Mouse (Mus musculus) liver, adult 2 months (tissue): Measurements from ENCODE around the gene Wdfy4. TPM values are rescaled to one million over a fixed set of nuclear protein-coding genes. Genes with fewer than 3 reads are reported as not detected.

Experiments used
- DNase-seq: peaks from one replicate; pipeline ENCODE4 v3.0.0-alpha.2; 2011; ENCODE audit warnings: low read depth, low spot score; ENCODE audit errors: extremely low read depth
- H3K27ac ChIP-seq: fragments of 200-500 bp; replicated peaks from 2 replicates; pipeline ENCODE4 v1.5.1; 2012; ENCODE audit warnings: low read depth, mild to moderate bottlenecking, control low read depth, inconsistent platforms, low read length; ENCODE audit not compliant: insufficient read depth
- H3K27me3 ChIP-seq: fragments of 200-500 bp; 2 replicates; pipeline ENCODE4 v1.6.1; 2012; ENCODE audit warnings: mild to moderate bottlenecking, moderate library complexity, low read length, inconsistent platforms; ENCODE audit not compliant: control insufficient read depth, insufficient read depth
- H3K36me3 ChIP-seq: fragments of 200-500 bp; 2 replicates; pipeline ENCODE4 v1.6.1; 2012; ENCODE audit warnings: low read length, inconsistent platforms; ENCODE audit not compliant: control insufficient read depth, insufficient read depth
- H3K4me1 ChIP-seq: fragments of 200-500 bp; 2 replicates; pipeline ENCODE4 v1.6.1; 2011; ENCODE audit warnings: low read length; ENCODE audit not compliant: control insufficient read depth, insufficient read depth
- H3K4me3 ChIP-seq: fragments of 200-500 bp; 2 replicates; pipeline ENCODE4 v1.5.1; 2011; ENCODE audit warnings: low read depth, mild to moderate bottlenecking, control low read depth, low read length, moderate library complexity; ENCODE audit not compliant: insufficient read depth
- H3K79me2 ChIP-seq: fragments of 200-500 bp; 2 replicates; pipeline ENCODE4 v1.6.1; 2012; ENCODE audit warnings: inconsistent platforms, mild to moderate bottlenecking, low read length, moderate library complexity; ENCODE audit not compliant: control insufficient read depth, insufficient read depth
- H3K9ac ChIP-seq: fragments of 200-500 bp; 2 replicates; pipeline ENCODE4 v1.6.1; 2012; ENCODE audit warnings: low read depth, mild to moderate bottlenecking, control low read depth, inconsistent platforms, low read length
- CTCF ChIP-seq: fragments of 200-500 bp; IDR thresholded peaks from 2 replicates; pipeline ENCODE4 v1.5.1; 2011; ENCODE audit warnings: low read depth, low read length, control low read depth
- POLR2A ChIP-seq: fragments of 200-500 bp; IDR thresholded peaks from 2 replicates; pipeline ENCODE4 v1.6.1; 2011; ENCODE audit warnings: low read length, control low read depth; ENCODE audit not compliant: insufficient read depth; ENCODE audit errors: extremely low read depth
- WGBS: fragments of 180-500 bp; shearing (Covaris S2); methylation state at CpG from one replicate; pipeline ENCODE4 v1.1.7; 2018; 5-methylcytosine and 5-hydroxymethylcytosine counted together
- polyA plus RNA-seq: library from polyadenylated mRNA; depleted of rRNA; stranded (reverse); fragments of >200 nt; gene quantifications from 2 replicates; pipeline ENCODE4 v1.2.3, GENCODE M21; 2012
- total RNA-seq: library from RNA; depleted of rRNA; stranded (reverse); fragments of >200 nt; gene quantifications from 2 replicates; pipeline ENCODE4 v1.2.3, GENCODE M21; 2014

Wdfy4 gene
- total and polyA plus RNA-seq, 2 experiments: 2.1 to 3.0 TPM

GRCm38 (mm10) chr14:33131044-33131758, 54.1 kb downstream of the Wdfy4 start:
- no peak overlapping the region for H3K27ac ChIP-seq
- H3K4me3 ChIP-seq: no peak overlapping the region
- H3K4me1 ChIP-seq: no peaks in the 10 kb centered on the region
- TF ChIP-seq POLR2A (no peak), CTCF (no peak)
- no peaks in the 10 kb centered on the region for H3K36me3 ChIP-seq
- H3K27me3 ChIP-seq: no peaks in the 10 kb centered on the region
- no peak overlapping the region for H3K9ac ChIP-seq
- no peaks in the 10 kb centered on the region for H3K79me2 ChIP-seq
- DNase-seq: no peak
- WGBS: 76% methylated on average over 7 of the region's 7 CpGs

GRCm38 (mm10) chr14:33116590-33116989, 68.7 kb downstream of the Wdfy4 start:
- 84% methylated on average over 1 of the region's 1 CpGs for WGBS
- H3K27ac ChIP-seq: no peak overlapping the region
- no peaks in the 10 kb centered on the region for H3K27me3 ChIP-seq
- no peak overlapping the region for H3K9ac ChIP-seq
- H3K36me3 ChIP-seq: no peaks in the 10 kb centered on the region
- no peak for DNase-seq
- no peak for TF ChIP-seq POLR2A
- TF ChIP-seq CTCF: no peak
- H3K79me2 ChIP-seq: no peaks in the 10 kb centered on the region
- no peak overlapping the region for H3K4me3 ChIP-seq
- H3K4me1 ChIP-seq: no peaks in the 10 kb centered on the region

- H3K4me1 ChIP-seq: no peaks in the 10 kb centered on the region
- TF ChIP-seq POLR2A (no peak), CTCF (no peak)
- 73% methylated on average over 3 of the region's 3 CpGs for WGBS
- no peak for DNase-seq
- no peak overlapping the region for H3K9ac ChIP-seq
- no peak overlapping the region for H3K4me3 ChIP-seq
- H3K27me3 ChIP-seq: no peaks in the 10 kb centered on the region
- no peaks in the 10 kb centered on the region for H3K36me3 ChIP-seq
- no peaks in the 10 kb centered on the region for H3K79me2 ChIP-seq
- H3K27ac ChIP-seq: no peak overlapping the region
Observed at GRCm38 (mm10) chr14:33104809-33105208, 80.5 kb downstream of the Wdfy4 start.

- Histone ChIP-seq H3K27ac (no peak overlapping the region), H3K27me3 (no peaks in the 10 kb centered on the region), H3K9ac (no peak overlapping the region), H3K4me3 (no peak overlapping the region), H3K79me2 (no peaks in the 10 kb centered on the region), H3K4me1 (no peaks in the 10 kb centered on the region), H3K36me3 (no peaks in the 10 kb centered on the region)
- TF ChIP-seq CTCF (no peak), POLR2A (no peak)
- no peak for DNase-seq
- WGBS: 42% methylated on average over 2 of the region's 2 CpGs
Observed at GRCm38 (mm10) chr14:33101609-33102008, 83.7 kb downstream of the Wdfy4 start.

GRCm38 (mm10) chr14:33099926-33100325, 85.4 kb downstream of the Wdfy4 start:
- no peaks in the 10 kb centered on the region for H3K79me2 ChIP-seq
- no peak overlapping the region for H3K4me3 ChIP-seq
- no peaks in the 10 kb centered on the region for H3K27me3 ChIP-seq
- WGBS: 69% methylated on average over 5 of the region's 5 CpGs
- no peak overlapping the region for H3K9ac ChIP-seq
- no peaks in the 10 kb centered on the region for H3K4me1 ChIP-seq
- no peak overlapping the region for H3K27ac ChIP-seq
- no peak for TF ChIP-seq CTCF
- TF ChIP-seq POLR2A: no peak
- no peaks in the 10 kb centered on the region for H3K36me3 ChIP-seq
- no peak for DNase-seq

GRCm38 (mm10) chr14:33099111-33099510, 86.2 kb downstream of the Wdfy4 start:
- Histone ChIP-seq H3K27ac (no peak overlapping the region), H3K79me2 (no peaks in the 10 kb centered on the region), H3K9ac (no peak overlapping the region), H3K36me3 (no peaks in the 10 kb centered on the region), H3K4me3 (no peak overlapping the region), H3K4me1 (no peaks in the 10 kb centered on the region), H3K27me3 (no peaks in the 10 kb centered on the region)
- TF ChIP-seq POLR2A: no peak
- TF ChIP-seq CTCF: no peak
- 78% methylated on average over 7 of the region's 7 CpGs for WGBS
- DNase-seq: no peak
